Mouse (Mus musculus) megakaryocyte, embryonic 14.5 days (primary cell): ENCODE measurements at regions not wholly inside any gene's neighbourhood (a gene's known extent, or its start where the extent isn't known, plus 50 kb on each side); places are given as distances from the start of the nearest gene placed in this dataset.

Experiments
- FLI1 ChIP-seq: IDR thresholded peaks from 2 replicates; pipeline ENCODE4 v1.6.1; 2012; ENCODE audit warnings: low read length, inconsistent platforms, mixed read lengths
- GATA1 ChIP-seq: IDR thresholded peaks from 3 replicates; pipeline ENCODE4 v1.6.1; 2012; ENCODE audit warnings: mixed read lengths, low read length, inconsistent platforms, borderline replicate concordance

- TF ChIP-seq GATA1 (no peak), FLI1 (no peak)
Observed at GRCm38 (mm10) chr12:12436379-12436778, 174.4 kb downstream of the Fam49a start.
